Mouse (Mus musculus) heart, adult 2 months (tissue): ENCODE measurements around the gene Fndc7. TPM values are rescaled to one million over a fixed set of nuclear protein-coding genes. Genes with fewer than 3 reads are reported as not detected.
"Not testable (repeated sequence)": the region's sequence is repeated elsewhere in the genome, so short reads cannot be mapped to it uniquely, and the experiment has no call there.

Experiments used
- DNase-seq, 2 experiments: peaks; one replicate each; pipeline ENCODE4 v3.0.0; 2021
- H3K27ac ChIP-seq: fragments of 200-600 bp; 2 replicates; pipeline ENCODE4 v1.8.1; 2022
- H3K27me3 ChIP-seq: fragments of 200-500 bp; 2 replicates; pipeline ENCODE4 v1.6.1; 2012; ENCODE audit warnings: mild to moderate bottlenecking, low read length, inconsistent platforms, mixed read lengths; ENCODE audit not compliant: control insufficient read depth, insufficient read depth
- H3K36me3 ChIP-seq: fragments of 200-500 bp; 2 replicates; pipeline ENCODE4 v1.6.1; 2012; ENCODE audit warnings: low read length, inconsistent platforms; ENCODE audit not compliant: control insufficient read depth, insufficient read depth
- H3K4me1 ChIP-seq: fragments of 200-500 bp; 2 replicates; pipeline ENCODE4 v1.6.1; 2011; ENCODE audit warnings: low read length; ENCODE audit not compliant: control insufficient read depth, insufficient read depth
- H3K4me3 ChIP-seq: fragments of 200-600 bp; 2 replicates; pipeline ENCODE4 v1.8.1; 2022
- H3K79me2 ChIP-seq: fragments of 200-500 bp; replicated peaks from 2 replicates; pipeline ENCODE4 v1.6.1; 2012; ENCODE audit warnings: mild to moderate bottlenecking, inconsistent platforms, low read length, moderate library complexity, mixed read lengths; ENCODE audit not compliant: control insufficient read depth, insufficient read depth
- H3K9ac ChIP-seq: fragments of 200-500 bp; 2 replicates; pipeline ENCODE4 v1.6.1; 2012; ENCODE audit warnings: low read depth, mild to moderate bottlenecking, control low read depth, inconsistent platforms, low read length, mixed read lengths
- CTCF ChIP-seq: fragments of 200-600 bp; IDR thresholded peaks from 2 replicates; pipeline ENCODE4 v1.8.1; 2022; ENCODE audit warnings: antibody characterized with exemption, mild to moderate bottlenecking, moderate library complexity
- EP300 ChIP-seq: fragments of 200-500 bp; IDR thresholded peaks from 2 replicates; pipeline ENCODE4 v1.6.1; 2011; ENCODE audit warnings: low read depth, low read length, control low read depth; ENCODE audit not compliant: insufficient read depth
- POLR2A ChIP-seq: fragments of 200-500 bp; IDR thresholded peaks from 2 replicates; pipeline ENCODE4 v1.6.1; 2011; ENCODE audit warnings: mild to moderate bottlenecking, low read depth, low read length, control low read depth; ENCODE audit not compliant: insufficient read depth
- WGBS: fragments of 180-500 bp; shearing (Covaris S2); methylation state at CpG from one replicate; pipeline ENCODE4 v1.1.7; 2018; 5-methylcytosine and 5-hydroxymethylcytosine counted together
- intact Hi-C: fragments of 180-260 bp; cut with DNase I; formaldehyde crosslinking; loops from one replicate; pipeline ENCODE4 v1.15.1; 2025
- polyA plus RNA-seq: library from polyadenylated mRNA; depleted of rRNA; stranded (reverse); fragments of >200 nt; gene quantifications from 2 replicates; pipeline ENCODE4 v1.2.3, GENCODE M21; 2012
- total RNA-seq, 2 experiments: library from RNA; stranded (reverse); gene quantifications; 2 replicates each; pipeline ENCODE4 v1.2.3; 2021

Gene Fndc7
- total and polyA plus RNA-seq, 3 experiments, result 0.08 to 0.27 (median 0.16) TPM

- no peaks in the 10 kb centered on the region for H3K36me3 ChIP-seq
- no peak for DNase-seq
- 83% methylated on average over 12 of the region's 12 CpGs for WGBS
- H3K4me1 ChIP-seq, result peaks cover 3% of the 10 kb centered on the region
- no peaks in the 10 kb centered on the region for H3K79me2 ChIP-seq
- no peak for TF ChIP-seq CTCF
- TF ChIP-seq POLR2A, result no peak
- TF ChIP-seq EP300, result no peak
- no peak overlapping the region for H3K4me3 ChIP-seq
- no peak overlapping the region for H3K9ac ChIP-seq
- no peaks in the 10 kb centered on the region for H3K27me3 ChIP-seq
- H3K27ac ChIP-seq, result no peak overlapping the region
- intact Hi-C loops, result no loop called here
Measured at GRCm38 (mm10) chr3:108886934-108887617, 2.7 kb downstream of the Fndc7 start.

GRCm38 (mm10) chr3:108885686-108886530, 3.9 kb downstream of the Fndc7 start:
- no peak for TF ChIP-seq POLR2A
- TF ChIP-seq CTCF, result no peak
- no peak for TF ChIP-seq EP300
- H3K4me3 ChIP-seq, result no peak overlapping the region
- intact Hi-C loops, result no loop called here
- H3K27ac ChIP-seq, result peak overlapping the region; percentile 40; the same call in 1 of the 2 replicates
- DNase-seq, result peak in 1 of 2 experiments; percentile 35
- H3K36me3 ChIP-seq, result no peaks in the 10 kb centered on the region
- H3K9ac ChIP-seq, result no peak overlapping the region
- WGBS, result 26% methylated on average over 9 of the region's 9 CpGs
- H3K4me1 ChIP-seq, result peaks cover 3% of the 10 kb centered on the region
- H3K27me3 ChIP-seq, result no peaks in the 10 kb centered on the region
- H3K79me2 ChIP-seq, result no peaks in the 10 kb centered on the region

- no peak for DNase-seq
- WGBS, result 55% methylated on average over 8 of the region's 8 CpGs
- no peak for TF ChIP-seq CTCF
- TF ChIP-seq EP300, result no peak
- TF ChIP-seq POLR2A, result no peak
- Histone ChIP-seq H3K27me3 (no peaks in the 10 kb centered on the region), H3K4me1 (peaks cover 7% of the 10 kb centered on the region), H3K9ac (no peak overlapping the region), H3K27ac (no peak overlapping the region), H3K79me2 (no peaks in the 10 kb centered on the region), H3K4me3 (no peak overlapping the region), H3K36me3 (no peaks in the 10 kb centered on the region)
- intact Hi-C loops, result no loop called here
Measured at GRCm38 (mm10) chr3:108884706-108885289, 5.0 kb downstream of the Fndc7 start.

- TF ChIP-seq EP300 (no peak), CTCF (no peak), POLR2A (no peak)
- Histone ChIP-seq H3K27me3 (no peaks in the 10 kb centered on the region), H3K4me1 (peaks cover 7% of the 10 kb centered on the region), H3K36me3 (no peaks in the 10 kb centered on the region), H3K79me2 (no peaks in the 10 kb centered on the region), H3K9ac (no peak overlapping the region), H3K27ac (no peak overlapping the region), H3K4me3 (no peak overlapping the region)
- intact Hi-C loops, result no loop called here
- WGBS, result 93% methylated on average over 2 of the region's 2 CpGs
- no peak for DNase-seq
Measured at GRCm38 (mm10) chr3:108883067-108883466, 6.7 kb downstream of the Fndc7 start.

GRCm38 (mm10) chr3:108881873-108882272, 7.9 kb downstream of the Fndc7 start:
- H3K36me3 ChIP-seq, intact Hi-C loops, H3K4me3 ChIP-seq, H3K27me3 ChIP-seq, H3K79me2 ChIP-seq, DNase-seq, H3K4me1 ChIP-seq, H3K27ac ChIP-seq, H3K9ac ChIP-seq: not testable (repeated sequence)
- 66% methylated on average over 4 of the region's 4 CpGs for WGBS
